Mouse (Mus musculus) CH12.LX (cell line): ENCODE results near the gene Caskin1. TPM values are rescaled to one million over a fixed set of nuclear protein-coding genes. Genes with fewer than 3 reads are reported as not detected.

Source experiments
- DNase-seq: peaks from one replicate; pipeline ENCODE4 v3.0.0-alpha.2; 2013; ENCODE audit errors: extremely low read depth
- H3K27ac ChIP-seq: 2 replicates; pipeline ENCODE4 v1.5.1; 2012; ENCODE audit warnings: low read depth, mild to moderate bottlenecking, control low read depth, moderate library complexity; ENCODE audit not compliant: insufficient read depth
- H3K27me3 ChIP-seq: replicated peaks from 2 replicates; pipeline ENCODE3; 2012; ENCODE audit warnings: inconsistent platforms
- H3K36me3 ChIP-seq, 2 experiments: replicated peaks in 1 of 2; 2 replicates each; pipeline versions ENCODE3 to v1.6.1; 2012; ENCODE audit warnings: inconsistent platforms in 1 of 2, low read length in 1 of 2, mild to moderate bottlenecking in 1 of 2, mixed read lengths in 1 of 2, moderate library complexity in 1 of 2; ENCODE audit not compliant: control insufficient read depth in 1 of 2, insufficient read depth in 1 of 2
- H3K4me1 ChIP-seq, 2 experiments: 2 replicates each; pipeline ENCODE4 v1.6.1; 2012; ENCODE audit warnings: inconsistent platforms in 1 of 2, moderate library complexity in 1 of 2; ENCODE audit not compliant: insufficient read depth in 2 of 2, control insufficient read depth in 1 of 2
- H3K4me2 ChIP-seq: 2 replicates; pipeline ENCODE4 v1.6.1; 2012; ENCODE audit warnings: low read depth, mild to moderate bottlenecking, control low read depth; ENCODE audit not compliant: poor library complexity, insufficient read depth, severe bottlenecking
- H3K4me3 ChIP-seq, 3 experiments: fragments of 150-350 bp in 1 of 3; sonication (generic) in 1 of 3; replicated peaks in 1 of 3; 2 replicates each; pipeline versions ENCODE3 to v1.5.1; 2011 to 2012; ENCODE audit warnings: low read depth in 2 of 3, low read length in 2 of 3, mild to moderate bottlenecking in 2 of 3, moderate library complexity in 2 of 3, control low read depth in 1 of 3, improper control_type of control experiment in 1 of 3, inconsistent platforms in 1 of 3, mixed read lengths in 1 of 3; ENCODE audit not compliant: poor library complexity in 1 of 3
- H3K79me2 ChIP-seq: replicated peaks from 2 replicates; pipeline ENCODE4 v1.6.1; 2012; ENCODE audit warnings: mild to moderate bottlenecking, moderate library complexity; ENCODE audit not compliant: control insufficient read depth, poor library complexity, insufficient read depth, severe bottlenecking; ENCODE audit errors: extremely low read depth
- H3K9ac ChIP-seq: 2 replicates; pipeline ENCODE4 v1.6.1; 2012; ENCODE audit warnings: low read depth, mild to moderate bottlenecking, control low read depth, moderate library complexity; ENCODE audit not compliant: insufficient read depth
- H3K9me3 ChIP-seq: replicated peaks from 2 replicates; pipeline ENCODE3; 2012; ENCODE audit warnings: low read length, inconsistent platforms, mixed read lengths
- CHD1 ChIP-seq: IDR thresholded peaks from 2 replicates; pipeline ENCODE4 v1.6.1; 2012; ENCODE audit warnings: low read depth, low read length, improper control_type of control experiment, inconsistent platforms
- CHD2 ChIP-seq: IDR thresholded peaks from 2 replicates; pipeline ENCODE4 v1.6.1; 2011; ENCODE audit warnings: low read length, improper control_type of control experiment
- CTCF ChIP-seq, 2 experiments: IDR thresholded peaks in 1 of 2; conservative IDR thresholded peaks in 1 of 2; 2 replicates each; pipeline ENCODE4 v1.5.1; 2011 to 2012; ENCODE audit warnings: low read depth in 2 of 2, low read length in 2 of 2, improper control_type of control experiment in 1 of 2, inconsistent platforms in 1 of 2, mild to moderate bottlenecking in 1 of 2, moderate library complexity in 1 of 2
- EP300 ChIP-seq: IDR thresholded peaks from 2 replicates; pipeline ENCODE4 v1.6.1; 2011; ENCODE audit warnings: low read length, improper control_type of control experiment
- GABPA ChIP-seq: IDR thresholded peaks from 2 replicates; pipeline ENCODE4 v1.6.1; 2012; ENCODE audit warnings: low read depth, low read length, improper control_type of control experiment, inconsistent platforms; ENCODE audit not compliant: insufficient replicate concordance
- HCFC1 ChIP-seq: IDR thresholded peaks from 2 replicates; pipeline ENCODE4 v1.6.1; 2012; ENCODE audit warnings: low read depth, mild to moderate bottlenecking, inconsistent platforms, low read length, improper control_type of control experiment
- JUN ChIP-seq: IDR thresholded peaks from 2 replicates; pipeline ENCODE4 v1.6.1; 2011; ENCODE audit warnings: low read depth, mild to moderate bottlenecking, low read length, improper control_type of control experiment, moderate library complexity; ENCODE audit not compliant: insufficient read depth
- KAT2A ChIP-seq: IDR thresholded peaks from 2 replicates; pipeline ENCODE4 v1.6.1; 2012; ENCODE audit warnings: low read length, improper control_type of control experiment, inconsistent platforms; ENCODE audit not compliant: insufficient replicate concordance
- MAX ChIP-seq: IDR thresholded peaks from 2 replicates; pipeline ENCODE4 v1.6.1; 2011; ENCODE audit warnings: low read length, improper control_type of control experiment
- MAZ ChIP-seq: IDR thresholded peaks from 2 replicates; pipeline ENCODE4 v1.6.1; 2012; ENCODE audit warnings: low read depth, mild to moderate bottlenecking, inconsistent platforms, low read length, improper control_type of control experiment, moderate library complexity
- MEF2A ChIP-seq: IDR thresholded peaks from 2 replicates; pipeline ENCODE4 v1.6.1; 2014; ENCODE audit warnings: low read depth, mild to moderate bottlenecking, inconsistent platforms, low read length, improper control_type of control experiment, borderline replicate concordance
- MXI1 ChIP-seq: IDR thresholded peaks from 2 replicates; pipeline ENCODE4 v1.6.1; 2011; ENCODE audit warnings: mild to moderate bottlenecking, low read depth, low read length, improper control_type of control experiment
- MYC ChIP-seq: IDR thresholded peaks from 2 replicates; pipeline ENCODE4 v1.6.1; 2011; ENCODE audit warnings: low read depth, mild to moderate bottlenecking, improper control_type of control experiment, low read length
- NRF1 ChIP-seq: IDR thresholded peaks from 2 replicates; pipeline ENCODE4 v1.6.1; 2014; ENCODE audit warnings: low read depth, mild to moderate bottlenecking, inconsistent platforms, low read length, improper control_type of control experiment, moderate library complexity
- PAX5 ChIP-seq: IDR thresholded peaks from 2 replicates; pipeline ENCODE4 v1.6.1; 2012; ENCODE audit warnings: low read length, inconsistent platforms, mixed read lengths
- POLR2A ChIP-seq: IDR thresholded peaks from 2 replicates; pipeline ENCODE4 v1.6.1; 2011; ENCODE audit warnings: low read depth, mild to moderate bottlenecking, improper control_type of control experiment, low read length
- POLR2AphosphoS2 ChIP-seq: IDR thresholded peaks from 2 replicates; pipeline ENCODE4 v1.6.1; 2011; ENCODE audit warnings: low read depth, low read length, improper control_type of control experiment
- RAD21 ChIP-seq: IDR thresholded peaks from 2 replicates; pipeline ENCODE4 v1.6.1; 2011; ENCODE audit warnings: low read depth, mild to moderate bottlenecking, low read length, improper control_type of control experiment, moderate library complexity
- RCOR1 ChIP-seq: conservative IDR thresholded peaks from 2 replicates; pipeline ENCODE4 v1.6.1; 2012; ENCODE audit warnings: low read depth, mild to moderate bottlenecking, inconsistent platforms, low read length, improper control_type of control experiment
- SIN3A ChIP-seq: IDR thresholded peaks from 2 replicates; pipeline ENCODE4 v1.6.1; 2012; ENCODE audit warnings: low read length, improper control_type of control experiment, inconsistent platforms
- SMC3 ChIP-seq: IDR thresholded peaks from 2 replicates; pipeline ENCODE4 v1.6.1; 2011; ENCODE audit warnings: low read depth, low read length, improper control_type of control experiment
- TCF12 ChIP-seq: IDR thresholded peaks from 2 replicates; pipeline ENCODE4 v1.6.1; 2014; ENCODE audit warnings: low read depth, mild to moderate bottlenecking, inconsistent platforms, low read length, improper control_type of control experiment
- UBTF ChIP-seq: IDR thresholded peaks from 2 replicates; pipeline ENCODE4 v1.6.1; 2012; ENCODE audit warnings: low read depth, mild to moderate bottlenecking, inconsistent platforms, low read length, improper control_type of control experiment, moderate library complexity
- USF1 ChIP-seq: IDR thresholded peaks from 2 replicates; pipeline ENCODE4 v1.6.1; 2014; ENCODE audit warnings: low read depth, mild to moderate bottlenecking, inconsistent platforms, low read length, improper control_type of control experiment
- USF2 ChIP-seq: conservative IDR thresholded peaks from 2 replicates; pipeline ENCODE4 v1.6.1; 2011; ENCODE audit warnings: low read depth, low read length, improper control_type of control experiment
- ZMIZ1 ChIP-seq: IDR thresholded peaks from 2 replicates; pipeline ENCODE4 v1.6.1; 2012; ENCODE audit warnings: low read depth, mild to moderate bottlenecking, inconsistent platforms, low read length, improper control_type of control experiment
- dilution Hi-C: fragments of 300-500 bp; cut with MboI; formaldehyde crosslinking; loops from 2 replicates; pipeline ENCODE4 v1.14.3; 2020; ENCODE audit warnings: low sequenced_read_pairs; ENCODE audit not compliant: extremely low pct_unique_long_range_greater_than_20kb, extremely low pct_ligation_motif_present
- in situ Hi-C: fragments of 300-500 bp; cut with MboI; formaldehyde crosslinking; loops from 3 replicates; pipeline ENCODE4 v1.14.3; 2019; ENCODE audit warnings: low sequenced_read_pairs, low pct_ligation_motif_present, low pct_unique_long_range_greater_than_20kb, mixed read lengths
- polyA plus RNA-seq: library from polyadenylated mRNA; unstranded; fragments of >175 nt; gene quantifications from 2 replicates; pipeline ENCODE4 v1.2.1, GENCODE M21; 2012; ENCODE audit warnings: low read depth; ENCODE audit not compliant: insufficient read length
- total RNA-seq, 2 experiments: library from RNA; depleted of rRNA; stranded (reverse); fragments of 300-350 nt in 1 of 2; fragments of >200 nt in 1 of 2; gene quantifications; 2 replicates each; pipeline ENCODE4 v1.2.3; 2012 to 2014

The Caskin1 gene
- total and polyA plus RNA-seq, 3 experiments, result 0.08 to 0.71 TPM; not detected in 1

- dilution Hi-C loops, result no loop called here
- in situ Hi-C loops, result no loop called here
- peaks cover 26 to 50% of the 10 kb centered on the region in 2 experiments for H3K36me3 ChIP-seq
- peak; percentile 62 for DNase-seq
- peaks cover 37 to 64% of the 10 kb centered on the region in 2 experiments for H3K4me1 ChIP-seq
- peak; percentile 39; the same call in 1 of the 2 replicates for TF ChIP-seq SIN3A
- no peak for TF ChIP-seq GABPA
- no peak for TF ChIP-seq EP300
- no peak for TF ChIP-seq CHD1
- TF ChIP-seq RCOR1, result no peak
- peak; percentile 64; the same call in 1 of the 2 replicates for TF ChIP-seq MAZ
- peak; percentile 53; the same call in 1 of the 2 replicates for TF ChIP-seq MXI1
- TF ChIP-seq ZMIZ1, result no peak
- peak; percentile 49 for TF ChIP-seq CHD2
- TF ChIP-seq JUN, result no peak
- peak; percentile 23; the same call in 1 of the 2 replicates for TF ChIP-seq POLR2A
- TF ChIP-seq MAX, result 0 out of 2 replicates have a peak, but pooled peaks have one; percentile 58
- TF ChIP-seq RAD21, result peak; percentile 32
- TF ChIP-seq CTCF (conservative IDR thresholded peaks at IDR 0.05 in 1 of 2, IDR thresholded peaks at IDR 0.05 in 1 of 2; ENCODE audit: low read depth in 2 of 2, low read length in 2 of 2), result peak; percentile 22 to 60; a peak in 2 of 4 replicates
- TF ChIP-seq SMC3, result peak; percentile 19
- TF ChIP-seq TCF12, result peak; percentile 42; the same call in 1 of the 2 replicates
- no peak for TF ChIP-seq NRF1
- peak overlapping the region; percentile 98 for H3K9ac ChIP-seq
- peak overlapping the region; percentile 56 for H3K27ac ChIP-seq
- H3K27me3 ChIP-seq, result no peaks in the 10 kb centered on the region
- peaks cover 53% of the 10 kb centered on the region for H3K79me2 ChIP-seq
- peak overlapping the region; percentile 65 to 91 (median 74) for H3K4me3 ChIP-seq
- H3K9me3 ChIP-seq, result no peaks in the 10 kb centered on the region
- peak overlapping the region; percentile 89 for H3K4me2 ChIP-seq
Observed at GRCm38 (mm10) chr17:24529007-24529451, 40.6 kb downstream of the Caskin1 start.

GRCm38 (mm10) chr17:24529883-24530282 is 41.5 kb downstream of the Caskin1 start:
- peaks cover 45% of the 10 kb centered on the region for H3K79me2 ChIP-seq
- H3K9ac ChIP-seq, result peak overlapping the region; percentile 98
- H3K27me3 ChIP-seq, result no peaks in the 10 kb centered on the region
- DNase-seq, result no peak
- peaks cover 26 to 43% of the 10 kb centered on the region in 2 experiments for H3K36me3 ChIP-seq
- peak overlapping the region; percentile 65 to 91 (median 74) for H3K4me3 ChIP-seq
- dilution Hi-C loops, result no loop called here
- in situ Hi-C loops, result loop anchor here (5.0 kb wide), 2 partner anchors 53 to 142 kb away; partner anchors contain the start of gene Mlst8
- H3K27ac ChIP-seq, result peak overlapping the region; percentile 56
- H3K4me2 ChIP-seq, result peak overlapping the region; percentile 89
- peaks cover 34 to 60% of the 10 kb centered on the region in 2 experiments for H3K4me1 ChIP-seq
- no peaks in the 10 kb centered on the region for H3K9me3 ChIP-seq
- TF ChIP-seq POLR2A (peak; percentile 65; the same call in 1 of the 2 replicates), MYC (0 out of 2 replicates have a peak, but pooled peaks have one; percentile 23), POLR2AphosphoS2 (no peak), KAT2A (no peak), USF1 (no peak), UBTF (no peak), MEF2A (0 out of 2 replicates have a peak, but pooled peaks have one; percentile 5), TCF12 (0 out of 2 replicates have a peak, but pooled peaks have one; percentile 30), MAX (no peak), PAX5 (no peak), SIN3A (peak; percentile 30; the same call in 1 of the 2 replicates), HCFC1 (peak; percentile 7; the same call in 1 of the 2 replicates), JUN (no peak), RAD21 (no peak), USF2 (no peak)
